Mouse (Mus musculus) urinary bladder, adult 2 months (tissue): ENCODE measurements around the gene Hmgcs1. TPM values are rescaled to one million over a fixed set of nuclear protein-coding genes. Genes with fewer than 3 reads are reported as not detected.
"Not testable (repeated sequence)": the region's sequence is repeated elsewhere in the genome, so short reads cannot be mapped to it uniquely, and the experiment has no call there.

Experiments used
- DNase-seq: peaks from one replicate; pipeline ENCODE4 v3.0.0; 2022; ENCODE audit warnings: low spot score
- polyA plus RNA-seq: library from polyadenylated mRNA; depleted of rRNA; stranded (reverse); fragments of >200 nt; gene quantifications from 2 replicates; pipeline ENCODE4 v1.2.3, GENCODE M21; 2012; rRNA removed

Gene Hmgcs1
- 58.2 and 74.9 TPM in 2 replicates for polyA plus RNA-seq

GRCm38 (mm10) chr13:119690039-119690728 lies at the start of gene Hmgcs1:
Gene Hmgcs1 (plus strand): TSS chr13:119690379.
- DNase-seq, result peak; percentile 92

- no peak for DNase-seq
Observed at GRCm38 (mm10) chr13:119640504-119640903, 49.7 kb upstream of the Hmgcs1 start.

GRCm38 (mm10) chr13:119641145-119641544 lies 49.0 kb upstream of the Hmgcs1 start:
- DNase-seq, result no peak

DNA sequence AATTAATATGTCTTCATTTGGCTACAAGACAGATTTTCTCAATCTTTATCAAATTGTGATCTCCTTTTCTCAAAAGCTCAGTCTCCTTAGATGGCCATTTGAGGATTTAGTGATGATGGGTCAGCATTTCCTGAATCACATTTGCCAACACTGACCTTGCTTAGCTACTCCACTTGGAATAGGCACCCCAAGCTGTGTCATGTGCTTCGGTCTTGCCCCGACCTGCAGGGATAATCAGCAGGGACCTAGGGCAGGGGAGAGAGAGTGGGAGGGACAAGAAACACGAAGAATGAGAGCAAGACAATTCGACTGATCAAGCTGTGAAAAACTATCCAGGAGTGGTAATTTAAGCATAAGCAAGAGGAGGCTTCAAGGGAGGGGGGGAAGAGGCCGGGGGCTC lies 45.4 kb upstream of the Hmgcs1 start:
- DNase-seq, result no peak

DNA sequence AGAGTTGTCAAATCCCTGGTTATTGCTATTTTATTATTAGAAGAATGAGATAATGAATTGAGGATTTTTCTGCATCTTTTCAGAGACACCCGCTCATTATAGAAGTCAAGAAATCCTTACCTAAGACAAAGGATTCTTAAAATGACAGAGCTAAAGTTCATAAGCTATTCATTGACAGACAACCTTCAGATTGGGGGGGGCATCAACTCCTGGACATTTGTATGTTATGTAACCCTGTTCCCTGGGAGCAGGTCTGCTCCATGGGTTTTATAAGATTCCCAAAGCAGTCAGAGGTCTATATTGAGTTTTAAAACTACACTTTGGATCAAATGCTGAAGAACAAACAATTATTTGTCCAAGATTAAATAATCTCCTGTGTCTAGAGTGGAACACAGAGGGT lies 43.7 kb upstream of the Hmgcs1 start:
- no peak for DNase-seq

DNA sequence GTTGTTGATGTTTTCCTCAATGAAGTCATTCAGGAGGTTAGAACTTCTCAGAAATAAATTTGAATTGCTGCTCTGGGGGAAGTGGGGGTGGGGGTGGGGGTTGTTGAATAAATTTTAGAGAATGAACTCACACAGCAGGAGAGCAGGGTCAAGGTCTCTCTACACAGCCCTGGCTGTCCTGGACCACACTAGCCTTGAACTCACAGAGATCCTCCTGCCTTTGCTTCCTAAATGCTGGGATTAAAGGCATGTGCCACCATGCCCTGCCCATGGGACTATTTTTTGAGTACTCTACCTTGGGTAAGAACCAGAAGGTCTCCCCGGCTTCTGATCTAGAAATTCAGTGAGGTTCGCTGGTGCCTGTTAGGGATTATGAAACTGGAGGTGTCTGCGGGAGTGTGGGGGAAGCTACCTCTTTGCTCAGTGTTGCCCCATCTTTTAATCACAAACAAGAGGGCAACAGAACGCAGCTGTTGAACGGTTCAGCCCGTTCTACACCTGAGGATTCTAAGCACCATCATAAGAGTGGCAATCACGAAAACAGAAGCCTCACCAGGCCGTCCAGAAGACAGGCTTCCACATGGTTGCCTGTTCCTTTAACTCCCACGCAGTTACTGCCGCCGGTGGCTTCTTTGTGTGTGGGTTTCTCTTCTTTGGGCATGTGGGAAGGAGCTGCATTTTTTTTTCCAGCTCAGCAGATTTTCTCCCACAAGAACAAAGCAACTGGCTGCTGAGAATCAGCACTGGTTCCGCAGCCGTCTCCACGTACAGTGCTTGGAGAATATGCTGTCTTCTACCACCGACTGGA lies 41.1 kb upstream of the Hmgcs1 start:
- DNase-seq, result no peak

DNA sequence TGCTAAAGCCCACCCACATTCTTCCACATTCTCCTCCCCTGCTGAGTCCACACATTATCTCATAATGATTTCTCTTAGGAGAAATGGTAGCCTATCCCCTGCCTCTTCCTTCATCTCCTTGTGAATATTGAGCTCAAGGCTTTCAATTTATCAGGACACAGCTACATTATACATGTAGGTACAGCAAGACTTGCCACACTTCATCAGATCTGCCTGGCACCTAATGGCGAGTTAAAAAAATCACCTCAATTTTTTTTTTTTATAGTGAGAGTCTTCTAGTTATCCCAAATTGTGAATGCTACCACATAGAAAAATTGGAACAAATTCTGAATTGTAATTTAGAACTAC lies 40.5 kb upstream of the Hmgcs1 start:
- no peak for DNase-seq

- no peak for DNase-seq
Observed at GRCm38 (mm10) chr13:119654734-119655133, 35.4 kb upstream of the Hmgcs1 start.

- DNase-seq, result no peak
Observed at GRCm38 (mm10) chr13:119656246-119656645, 33.9 kb upstream of the Hmgcs1 start.

GRCm38 (mm10) chr13:119656846-119657416 lies 33.2 kb upstream of the Hmgcs1 start:
- DNase-seq, result no peak

- not testable (repeated sequence) for DNase-seq
Observed at GRCm38 (mm10) chr13:119661420-119661819, 28.8 kb upstream of the Hmgcs1 start.

DNA sequence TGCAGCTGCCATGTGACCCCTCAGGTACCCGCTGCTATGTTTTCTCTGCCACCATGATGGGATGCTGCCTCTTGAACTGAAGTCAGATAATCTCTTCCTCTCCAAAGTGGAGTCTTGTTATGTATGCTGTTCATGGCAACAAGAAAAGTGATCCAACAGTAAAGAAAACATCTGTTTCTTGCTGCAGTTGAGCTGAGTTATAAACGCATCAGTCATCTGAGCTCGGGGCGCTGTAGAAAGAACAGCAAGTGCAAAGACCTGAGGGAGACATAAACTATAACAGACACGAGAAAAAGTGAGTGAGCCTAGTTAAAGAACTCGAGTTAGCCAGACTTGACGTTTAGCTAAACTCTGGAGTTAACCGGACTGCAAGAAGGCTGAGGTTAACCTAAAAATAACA lies 11.4 kb upstream of the Hmgcs1 start:
- DNase-seq, result no peak

DNA sequence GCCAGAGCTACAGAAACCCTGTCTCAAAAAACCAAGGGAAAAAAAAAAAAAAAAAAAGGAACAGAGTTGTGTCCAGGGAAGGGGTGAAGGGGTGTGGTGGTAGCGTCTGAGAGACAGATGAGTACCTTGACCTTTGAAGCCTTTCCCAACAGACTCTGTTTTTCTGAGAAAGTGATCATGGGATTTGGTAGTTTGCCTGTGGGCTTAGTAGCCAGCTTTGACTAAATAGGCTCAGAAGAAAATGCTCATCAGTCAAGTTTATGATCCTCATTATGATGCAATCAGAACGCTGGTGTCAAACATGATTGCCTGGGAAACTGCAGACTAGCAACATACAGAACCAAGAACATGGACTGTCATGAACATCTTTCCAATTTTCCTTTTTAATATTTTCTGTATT lies 10.5 kb upstream of the Hmgcs1 start:
- no peak for DNase-seq

- no peak for DNase-seq
Observed at GRCm38 (mm10) chr13:119681161-119681560, 9.0 kb upstream of the Hmgcs1 start.

GRCm38 (mm10) chr13:119684416-119685177 lies 5.6 kb upstream of the Hmgcs1 start:
- DNase-seq, result no peak

DNA sequence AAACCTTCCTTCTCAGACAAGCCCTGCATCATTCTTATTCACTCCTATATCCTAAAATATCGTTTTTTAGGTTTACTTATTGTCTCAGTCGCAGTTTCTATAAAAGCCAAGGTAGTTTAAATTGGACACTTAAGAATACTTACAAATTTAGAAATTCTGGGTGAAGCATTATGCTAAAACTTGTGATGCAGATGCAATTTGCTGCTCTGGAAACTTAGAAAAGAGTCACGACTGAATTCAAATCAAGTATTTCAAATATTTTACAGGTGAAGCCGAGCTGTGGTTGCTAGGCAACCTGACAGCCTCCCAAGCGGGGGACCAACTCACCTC lies 505 bp upstream of the Hmgcs1 start:
- no peak for DNase-seq

GRCm38 (mm10) chr13:119690876-119691620 lies 869 bp downstream of the Hmgcs1 start:
- no peak for DNase-seq

DNA sequence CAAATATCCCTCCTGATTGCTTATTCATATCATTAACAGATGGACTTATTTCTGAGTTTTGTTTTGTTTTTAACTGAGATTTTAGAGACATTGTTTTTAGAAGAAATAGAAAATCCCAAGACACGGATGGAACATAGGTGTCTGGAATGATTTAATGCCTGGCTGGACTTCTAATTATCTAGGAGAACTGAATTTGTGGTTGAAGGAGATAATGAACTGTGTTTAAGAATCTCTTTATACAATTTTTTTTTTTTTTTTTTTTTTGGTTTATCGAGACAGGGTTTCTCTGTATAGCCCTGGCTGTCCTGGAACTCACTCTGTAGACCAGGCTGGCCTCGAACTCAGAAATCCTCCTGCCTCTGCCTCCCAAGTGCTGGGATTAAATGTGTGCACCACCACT lies 1.8 kb downstream of the Hmgcs1 start:
- DNase-seq, result not testable (repeated sequence)

GRCm38 (mm10) chr13:119695676-119696075 lies 5.5 kb downstream of the Hmgcs1 start:
- DNase-seq, result no peak

- DNase-seq, result no peak
Observed at GRCm38 (mm10) chr13:119696496-119696895, 6.3 kb downstream of the Hmgcs1 start.

DNA sequence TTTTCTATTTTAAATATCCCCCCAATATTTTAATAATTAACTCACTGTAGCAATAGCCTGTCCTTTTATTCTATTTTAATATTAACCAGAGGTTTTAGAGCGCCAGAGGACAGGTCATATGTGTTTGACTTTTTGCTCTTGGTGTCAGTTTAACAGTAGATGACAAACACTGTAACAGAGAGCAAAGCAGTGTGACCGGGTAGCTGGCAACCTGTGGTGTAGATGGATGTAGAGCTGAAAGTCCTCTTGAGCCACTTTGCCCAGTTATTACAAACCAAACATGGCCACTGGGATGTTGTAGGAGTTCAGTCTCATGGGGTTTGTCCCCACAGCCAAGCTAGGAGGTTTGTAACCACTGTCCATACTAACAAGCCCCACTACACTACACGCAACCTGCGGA lies 8.3 kb downstream of the Hmgcs1 start:
- no peak for DNase-seq

DNA sequence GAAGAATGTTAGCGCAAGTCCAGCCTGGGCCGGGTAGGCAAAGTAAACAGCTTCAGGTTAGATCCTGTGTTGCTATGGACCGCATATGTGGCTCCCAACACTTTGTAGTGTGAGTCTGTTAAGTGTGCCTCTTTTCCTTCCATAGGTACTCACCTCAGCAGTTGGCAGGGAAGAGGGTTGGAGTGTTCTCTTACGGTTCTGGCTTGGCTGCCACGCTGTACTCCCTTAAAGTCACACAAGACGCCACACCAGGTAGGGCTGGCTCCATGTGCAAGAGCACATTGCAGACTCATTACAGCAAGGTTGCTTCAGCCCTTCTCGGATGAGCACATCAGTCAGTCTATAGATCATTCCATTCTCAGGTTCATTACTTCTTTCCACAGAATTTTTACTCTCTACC lies 14.1 kb downstream of the Hmgcs1 start:
- no peak for DNase-seq
